Mouse (Mus musculus): ENCODE measurements around the gene Llph.

DNA sequence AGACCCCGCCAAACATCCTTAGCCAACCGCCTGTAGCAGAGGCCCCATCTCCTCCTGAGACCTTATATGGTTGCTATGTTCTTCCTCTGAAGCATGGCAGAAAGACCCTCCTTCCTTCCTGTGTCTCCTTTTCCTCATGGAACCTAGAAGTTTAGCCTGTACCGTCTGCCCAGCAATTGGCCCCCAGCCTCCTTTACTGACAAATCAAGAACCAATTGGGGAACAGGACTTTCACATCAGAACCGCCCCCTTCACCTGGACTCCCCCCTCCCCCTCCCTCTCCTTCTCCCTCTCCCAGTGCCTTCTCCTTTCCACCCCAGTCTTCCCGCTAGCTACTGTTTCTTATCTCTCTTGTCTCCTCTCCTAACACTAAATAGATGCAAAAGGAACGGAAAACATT is 12.6 kb downstream of the Llph start:
- TF ChIP-seq GATA1 (IDR thresholded peaks at IDR 0.05; ENCODE audit: low read length): no peak
- TF ChIP-seq TAL1 (IDR thresholded peaks at IDR 0.05; ENCODE audit: low read length): no peak
